Mouse (Mus musculus) brain, embryonic 14.5 days (tissue): Measurements from ENCODE around the gene Vstm4.

Source experiments
- CTCF ChIP-seq: fragments of 200-500 bp; IDR thresholded peaks from 2 replicates; pipeline ENCODE4 v1.5.1; 2012; ENCODE audit warnings: inconsistent platforms, mild to moderate bottlenecking, moderate library complexity, borderline replicate concordance; ENCODE audit not compliant: insufficient read depth, insufficient read length; ENCODE audit errors: extremely low read depth
- POLR2A ChIP-seq: fragments of 200-500 bp; IDR thresholded peaks from 2 replicates; pipeline ENCODE4 v1.6.1; 2012; ENCODE audit warnings: mild to moderate bottlenecking, inconsistent platforms, borderline replicate concordance; ENCODE audit not compliant: poor library complexity, insufficient read depth, insufficient read length, severe bottlenecking; ENCODE audit errors: extremely low read depth

GRCm38 (mm10) chr14:32827994-32828650, 28.4 kb upstream of the Vstm4 start:
- TF ChIP-seq CTCF (no peak), POLR2A (no peak)
